Mouse (Mus musculus): ENCODE data around the gene Eif4e.

GRCm38 (mm10) chr3:138498731-138499130 is 27.2 kb upstream of the Eif4e start:
- no peak for TF ChIP-seq POLR2A (IDR thresholded peaks at IDR 0.05; ENCODE audit: low read depth, low read length)
- no peak for TF ChIP-seq CTCF (IDR thresholded peaks at IDR 0.05; ENCODE audit: extremely low read depth, insufficient read depth, insufficient read length, insufficient replicate concordance)

Measured in spleen, adult 2 months (tissue).